Mouse (Mus musculus): Measurements from ENCODE around the gene Atrnl1. TPM values are rescaled to one million over a fixed set of nuclear protein-coding genes. Genes with fewer than 3 reads are reported as not detected.

The Atrnl1 gene
- polyA plus RNA-seq, 1 experiment from 2014 or later = 0.68 TPM

GRCm38 (mm10) chr19:57713138-57713537 lies 102.3 kb downstream of the Atrnl1 start:
- Histone ChIP-seq H3K27me3 (no peaks in the 10 kb centered on the region), H3K9me3 (replicated peaks) (no peaks in the 10 kb centered on the region), H3K4me1 (replicated peaks) (no peaks in the 10 kb centered on the region), H3K4me2 (no peak overlapping the region), H3K9ac (no peak overlapping the region), H3K27ac (no peak overlapping the region), H3K36me3 (no peaks in the 10 kb centered on the region; the same call in 1 of the 2 replicates), H3K4me3 (replicated peaks) (no peak overlapping the region)
- ATAC-seq (ENCODE audit: low read depth) = no peak
- DNase-seq = no peak
- 63% methylated on average over 5 of the region's 5 CpGs for WGBS (ENCODE audit: insufficient replicate concordance)

- Histone ChIP-seq H3K9me3 (replicated peaks) (no peaks in the 10 kb centered on the region), H3K36me3 (no peaks in the 10 kb centered on the region), H3K27me3 (no peaks in the 10 kb centered on the region), H3K27ac (no peak overlapping the region), H3K4me1 (replicated peaks) (no peaks in the 10 kb centered on the region), H3K4me3 (replicated peaks) (no peak overlapping the region), H3K4me2 (no peak overlapping the region), H3K9ac (no peak overlapping the region)
- DNase-seq (peak; percentile 13), ATAC-seq (ENCODE audit: low read depth) (peak; percentile 57; the same call in 1 of the 2 replicates)
- WGBS (ENCODE audit: insufficient replicate concordance) = 62% methylated on average over 6 of the region's 6 CpGs
Observed at GRCm38 (mm10) chr19:57724920-57725319, 114.1 kb downstream of the Atrnl1 start.

- 90% methylated on average over 2 of the region's 2 CpGs for WGBS (ENCODE audit: insufficient replicate concordance)
- no peak for DNase-seq
- no peak overlapping the region for H3K27ac ChIP-seq
- H3K4me1 ChIP-seq (replicated peaks) = no peaks in the 10 kb centered on the region; the same call in 1 of the 2 replicates
- no peak for ATAC-seq (ENCODE audit: low read depth)
- H3K9ac ChIP-seq = no peak overlapping the region
- H3K36me3 ChIP-seq = no peaks in the 10 kb centered on the region
- no peak overlapping the region for H3K4me3 ChIP-seq (replicated peaks)
- no peaks in the 10 kb centered on the region for H3K9me3 ChIP-seq (replicated peaks)
- H3K4me2 ChIP-seq = no peak overlapping the region
- no peaks in the 10 kb centered on the region for H3K27me3 ChIP-seq
Observed at GRCm38 (mm10) chr19:57725326-57725725, 114.5 kb downstream of the Atrnl1 start.

DNA sequence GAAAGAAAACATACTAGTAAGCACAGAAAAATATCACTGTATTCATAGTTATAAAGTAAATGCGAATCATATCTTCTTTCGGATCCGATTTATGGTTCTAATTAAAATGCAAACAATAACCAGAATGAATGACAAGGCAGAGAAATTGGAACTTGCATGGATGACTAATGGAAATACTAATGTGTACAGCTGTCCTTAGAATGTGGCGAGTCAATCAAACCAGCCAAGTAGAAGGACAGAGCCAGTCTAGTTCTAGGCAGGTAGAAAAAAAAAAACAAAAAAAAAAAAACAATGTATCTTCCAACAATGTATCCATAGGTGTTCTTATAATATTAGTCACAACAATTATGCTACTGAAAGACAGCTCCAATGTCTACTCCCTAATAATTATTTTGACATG lies 116.2 kb downstream of the Atrnl1 start:
- no peaks in the 10 kb centered on the region; the same call in 1 of the 2 replicates for H3K4me1 ChIP-seq (replicated peaks)
- 72% methylated on average over 4 of the region's 4 CpGs for WGBS (ENCODE audit: insufficient replicate concordance)
- no peaks in the 10 kb centered on the region for H3K36me3 ChIP-seq
- no peak for DNase-seq
- no peak overlapping the region for H3K27ac ChIP-seq
- H3K9ac ChIP-seq = no peak overlapping the region
- no peak for ATAC-seq (ENCODE audit: low read depth)
- no peaks in the 10 kb centered on the region for H3K27me3 ChIP-seq
- H3K9me3 ChIP-seq (replicated peaks) = no peaks in the 10 kb centered on the region
- H3K4me3 ChIP-seq (replicated peaks) = no peak overlapping the region
- no peak overlapping the region for H3K4me2 ChIP-seq

DNA sequence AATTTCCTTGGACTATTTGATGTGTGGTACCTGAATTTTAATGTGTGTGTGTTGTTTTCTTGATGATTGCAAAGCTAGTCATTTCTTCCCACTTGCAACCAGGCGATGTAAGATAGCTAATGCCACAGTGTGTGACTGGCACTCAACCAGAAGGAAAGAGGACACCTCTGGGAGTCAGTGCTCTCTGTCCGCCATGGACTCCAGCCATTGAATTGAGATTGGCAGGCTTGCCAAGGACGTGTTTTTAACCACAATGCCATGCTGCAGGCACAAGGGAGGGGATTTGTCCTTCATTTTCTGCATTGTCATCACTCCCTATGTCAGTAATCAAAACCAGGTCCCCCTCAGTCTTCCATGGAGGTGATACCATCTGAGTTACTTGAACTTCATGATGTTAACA lies 126.6 kb downstream of the Atrnl1 start:
- Histone ChIP-seq H3K4me3 (replicated peaks) (no peak overlapping the region), H3K4me2 (no peak overlapping the region), H3K4me1 (replicated peaks) (no peaks in the 10 kb centered on the region), H3K27ac (no peak overlapping the region), H3K36me3 (no peaks in the 10 kb centered on the region), H3K9me3 (replicated peaks) (no peaks in the 10 kb centered on the region), H3K27me3 (no peaks in the 10 kb centered on the region), H3K9ac (no peak overlapping the region)
- DNase-seq (no peak), ATAC-seq (ENCODE audit: low read depth) (no peak)
- WGBS (ENCODE audit: insufficient replicate concordance) = 64% methylated on average over 3 of the region's 3 CpGs

GRCm38 (mm10) chr19:57745579-57745978 lies 134.7 kb downstream of the Atrnl1 start:
- Histone ChIP-seq H3K9ac (no peak overlapping the region), H3K4me3 (replicated peaks) (no peak overlapping the region), H3K4me1 (replicated peaks) (no peaks in the 10 kb centered on the region), H3K27me3 (no peaks in the 10 kb centered on the region), H3K9me3 (replicated peaks) (no peaks in the 10 kb centered on the region), H3K36me3 (no peaks in the 10 kb centered on the region), H3K27ac (no peak overlapping the region), H3K4me2 (no peak overlapping the region)
- 44% methylated on average over 9 of the region's 9 CpGs for WGBS (ENCODE audit: insufficient replicate concordance)
- DNase-seq (no peak), ATAC-seq (ENCODE audit: low read depth) (no peak)

- Histone ChIP-seq H3K4me3 (replicated peaks) (no peak overlapping the region), H3K36me3 (no peaks in the 10 kb centered on the region), H3K9me3 (replicated peaks) (no peaks in the 10 kb centered on the region), H3K4me1 (replicated peaks) (no peaks in the 10 kb centered on the region), H3K27me3 (no peaks in the 10 kb centered on the region), H3K27ac (no peak overlapping the region), H3K4me2 (no peak overlapping the region), H3K9ac (no peak overlapping the region)
- ATAC-seq (ENCODE audit: low read depth) (no peak), DNase-seq (no peak)
- WGBS (ENCODE audit: insufficient replicate concordance) = 83% methylated on average over 11 of the region's 11 CpGs
Observed at GRCm38 (mm10) chr19:57746553-57746952, 135.7 kb downstream of the Atrnl1 start.

DNA sequence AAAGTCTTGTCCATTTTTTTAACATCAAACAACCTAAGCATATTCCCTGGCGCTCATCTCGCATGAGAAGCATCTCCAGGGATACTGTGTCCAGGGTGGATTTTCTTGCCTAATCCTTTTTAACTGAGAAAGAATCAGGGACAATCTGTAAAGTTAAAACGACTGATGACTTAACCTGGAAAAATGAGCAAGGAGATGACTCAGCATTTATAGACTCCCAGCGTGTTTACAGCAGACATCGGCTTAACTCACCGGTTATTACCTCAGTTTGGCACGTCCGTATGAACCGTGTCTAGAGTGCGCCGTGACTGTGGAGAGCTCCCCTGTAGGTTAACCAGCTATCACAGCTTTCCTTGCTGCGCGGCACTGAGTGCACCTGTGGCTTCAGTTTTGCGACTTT lies 141.4 kb downstream of the Atrnl1 start:
- Histone ChIP-seq H3K27me3 (no peaks in the 10 kb centered on the region), H3K4me2 (no peak overlapping the region), H3K4me3 (replicated peaks) (no peak overlapping the region), H3K4me1 (replicated peaks) (no peaks in the 10 kb centered on the region), H3K36me3 (no peaks in the 10 kb centered on the region), H3K9ac (no peak overlapping the region), H3K9me3 (replicated peaks) (no peaks in the 10 kb centered on the region), H3K27ac (no peak overlapping the region)
- no peak for DNase-seq
- ATAC-seq (ENCODE audit: low read depth) = no peak
- 84% methylated on average over 14 of the region's 14 CpGs for WGBS (ENCODE audit: insufficient replicate concordance)

GRCm38 (mm10) chr19:57762526-57762925 lies 151.7 kb downstream of the Atrnl1 start:
- ATAC-seq (ENCODE audit: low read depth) = peak; percentile 57; the same call in 1 of the 2 replicates
- DNase-seq = no peak
- Histone ChIP-seq H3K27me3 (no peaks in the 10 kb centered on the region), H3K9me3 (replicated peaks) (no peaks in the 10 kb centered on the region), H3K36me3 (no peaks in the 10 kb centered on the region), H3K4me3 (replicated peaks) (no peak overlapping the region), H3K27ac (no peak overlapping the region), H3K9ac (no peak overlapping the region), H3K4me2 (no peak overlapping the region), H3K4me1 (replicated peaks) (peaks cover 4% of the 10 kb centered on the region; the same call in 1 of the 2 replicates)
- 70% methylated on average over 2 of the region's 2 CpGs for WGBS (ENCODE audit: insufficient replicate concordance)

- H3K4me1 ChIP-seq (replicated peaks) = peaks cover 4% of the 10 kb centered on the region; the same call in 1 of the 2 replicates
- WGBS (ENCODE audit: insufficient replicate concordance) = 76% methylated on average over 16 of the region's 16 CpGs
- no peak for DNase-seq
- H3K9me3 ChIP-seq (replicated peaks) = no peaks in the 10 kb centered on the region
- no peak overlapping the region for H3K9ac ChIP-seq
- no peak for ATAC-seq (ENCODE audit: low read depth)
- H3K4me3 ChIP-seq (replicated peaks) = no peak overlapping the region
- no peaks in the 10 kb centered on the region for H3K36me3 ChIP-seq
- H3K27ac ChIP-seq = no peak overlapping the region
- no peak overlapping the region for H3K4me2 ChIP-seq
- no peaks in the 10 kb centered on the region for H3K27me3 ChIP-seq
Observed at GRCm38 (mm10) chr19:57764576-57765371, 153.9 kb downstream of the Atrnl1 start.

GRCm38 (mm10) chr19:57767051-57767450 lies 156.2 kb downstream of the Atrnl1 start:
- Histone ChIP-seq H3K9me3 (replicated peaks) (no peaks in the 10 kb centered on the region), H3K4me1 (replicated peaks) (peaks cover 4% of the 10 kb centered on the region; the same call in 1 of the 2 replicates), H3K36me3 (no peaks in the 10 kb centered on the region), H3K4me2 (no peak overlapping the region), H3K27me3 (no peaks in the 10 kb centered on the region), H3K9ac (no peak overlapping the region), H3K27ac (no peak overlapping the region), H3K4me3 (replicated peaks) (no peak overlapping the region)
- ATAC-seq (ENCODE audit: low read depth) (no peak), DNase-seq (no peak)
- WGBS (ENCODE audit: insufficient replicate concordance) = 30% methylated on average over 2 of the region's 2 CpGs

DNA sequence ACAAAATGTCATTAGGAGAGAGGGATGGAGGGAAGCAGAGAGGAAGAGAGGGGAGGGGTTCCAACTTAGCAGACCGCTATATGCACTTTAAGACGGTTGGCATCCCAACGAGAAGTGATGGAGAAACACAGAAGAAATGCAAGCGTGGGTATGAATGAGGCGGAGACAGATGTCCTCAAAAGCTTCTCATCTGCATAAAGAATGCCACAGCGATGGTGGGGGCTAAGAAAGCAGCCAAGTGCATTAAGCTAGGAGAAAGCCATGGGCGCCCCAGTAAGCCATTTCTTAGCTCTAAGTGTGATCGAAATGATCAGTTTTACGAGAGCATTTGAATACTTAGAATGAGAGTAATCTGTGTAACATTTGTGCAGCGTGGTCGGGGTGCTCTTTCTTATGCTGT lies 157.8 kb downstream of the Atrnl1 start:
- no peaks in the 10 kb centered on the region for H3K9me3 ChIP-seq (replicated peaks)
- H3K4me1 ChIP-seq (replicated peaks) = no peaks in the 10 kb centered on the region
- ATAC-seq (ENCODE audit: low read depth) (no peak), DNase-seq (no peak)
- H3K9ac ChIP-seq = no peak overlapping the region
- no peaks in the 10 kb centered on the region for H3K36me3 ChIP-seq
- H3K27me3 ChIP-seq = no peaks in the 10 kb centered on the region
- WGBS (ENCODE audit: insufficient replicate concordance) = 79% methylated on average over 11 of the region's 11 CpGs
- no peak overlapping the region for H3K4me3 ChIP-seq (replicated peaks)
- no peak overlapping the region for H3K27ac ChIP-seq
- H3K4me2 ChIP-seq = no peak overlapping the region

Measured in liver, embryonic 13.5 days (tissue).